Mouse (Mus musculus): ENCODE results near the gene Ybx1. TPM values are rescaled to one million over a fixed set of nuclear protein-coding genes. Genes with fewer than 3 reads are reported as not detected.

Gene Ybx1
- polyA plus RNA-seq, 1 experiment from 2014 or later, result 330 TPM

- Histone ChIP-seq H3K27ac (replicated peaks) (no peak overlapping the region), H3K4me1 (replicated peaks; ENCODE audit: control insufficient read depth, insufficient read depth) (0 out of 2 replicates have a peak, but pooled peaks cover 3% of the 10 kb centered on the region), H3K4me3 (ENCODE audit: low read depth, low read length) (no peak overlapping the region), H3K9ac (ENCODE audit: low read length) (no peak overlapping the region), H3K36me3 (ENCODE audit: control insufficient read depth, insufficient read depth, low read length) (no peaks in the 10 kb centered on the region), H3K27me3 (ENCODE audit: control insufficient read depth, insufficient read depth, low read length) (no peaks in the 10 kb centered on the region), H3K4me2 (replicated peaks; ENCODE audit: low read depth) (no peak overlapping the region), H3K9me3 (ENCODE audit: control insufficient read depth, low read length) (no peaks in the 10 kb centered on the region)
- ATAC-seq (ENCODE audit: low FRiP score, low TSS enrichment), result 0 out of 2 replicates have a peak, but pooled peaks have one; percentile 22
- WGBS, result 52% methylated on average over 6 of the region's 6 CpGs
- TF ChIP-seq CTCF (IDR thresholded peaks at IDR 0.05; ENCODE audit: low read depth) (no peak), EP300 (optimal IDR thresholded peaks at IDR 0.05) (no peak)
- DNase-seq (ENCODE audit: low spot score), result no peak
These were observed 37.3 kb downstream of the Ybx1 start for GRCm38 (mm10) chr4:119257083-119257482.

GRCm38 (mm10) chr4:119255351-119255750 is 39.1 kb downstream of the Ybx1 start, which contains the start of gene Cldn19:
TSS of gene Cldn19 (plus strand) at chr4:119255414.
- H3K4me2 ChIP-seq (replicated peaks; ENCODE audit: low read depth), result no peak within 1 kb of the TSS
- no peak within 1 kb of the TSS for H3K27ac ChIP-seq (replicated peaks)
- H3K4me3 ChIP-seq (ENCODE audit: low read depth, low read length), result no peak within 1 kb of the TSS
- H3K9me3 ChIP-seq (ENCODE audit: control insufficient read depth, low read length), result no peaks in the 10 kb centered on the region
- H3K27me3 ChIP-seq (ENCODE audit: control insufficient read depth, insufficient read depth, low read length), result no peaks in the 10 kb centered on the region
- no peak for ATAC-seq (ENCODE audit: low FRiP score, low TSS enrichment)
- H3K36me3 ChIP-seq (ENCODE audit: control insufficient read depth, insufficient read depth, low read length), result no peaks in the 10 kb centered on the region
- no peak for DNase-seq (ENCODE audit: low spot score)
- 86% methylated on average over 12 of the region's 12 CpGs for WGBS
- peak within 1 kb of the TSS; percentile 23; the same call in 1 of the 2 replicates for H3K9ac ChIP-seq (ENCODE audit: low read length)
- 0 out of 2 replicates have a peak, but pooled peaks cover 3% of the 10 kb centered on the region for H3K4me1 ChIP-seq (replicated peaks; ENCODE audit: control insufficient read depth, insufficient read depth)
- TF ChIP-seq EP300 (optimal IDR thresholded peaks at IDR 0.05) (no peak), CTCF (IDR thresholded peaks at IDR 0.05; ENCODE audit: low read depth) (no peak)

- WGBS, result 43% methylated on average over 9 of the region's 9 CpGs
- ATAC-seq (ENCODE audit: low FRiP score, low TSS enrichment) (no peak; the same call in 1 of the 2 replicates), DNase-seq (ENCODE audit: low spot score) (peak; percentile 33)
- Histone ChIP-seq H3K4me2 (replicated peaks; ENCODE audit: low read depth) (no peak overlapping the region), H3K4me3 (ENCODE audit: low read depth, low read length) (no peak overlapping the region), H3K9ac (ENCODE audit: low read length) (peak overlapping the region; percentile 23; the same call in 1 of the 2 replicates), H3K27ac (replicated peaks) (no peak overlapping the region), H3K9me3 (ENCODE audit: control insufficient read depth, low read length) (no peaks in the 10 kb centered on the region), H3K27me3 (ENCODE audit: control insufficient read depth, insufficient read depth, low read length) (no peaks in the 10 kb centered on the region), H3K4me1 (replicated peaks; ENCODE audit: control insufficient read depth, insufficient read depth) (0 out of 2 replicates have a peak, but pooled peaks cover 3% of the 10 kb centered on the region), H3K36me3 (ENCODE audit: control insufficient read depth, insufficient read depth, low read length) (no peaks in the 10 kb centered on the region)
- no peak for TF ChIP-seq EP300 (optimal IDR thresholded peaks at IDR 0.05)
- no peak for TF ChIP-seq CTCF (IDR thresholded peaks at IDR 0.05; ENCODE audit: low read depth)
These were observed 40.3 kb downstream of the Ybx1 start for GRCm38 (mm10) chr4:119254012-119254618.

- Histone ChIP-seq H3K27ac (replicated peaks) (no peak overlapping the region), H3K4me2 (replicated peaks; ENCODE audit: low read depth) (no peak overlapping the region), H3K4me1 (replicated peaks; ENCODE audit: control insufficient read depth, insufficient read depth) (0 out of 2 replicates have a peak, but pooled peaks cover 3% of the 10 kb centered on the region), H3K9me3 (ENCODE audit: control insufficient read depth, low read length) (no peaks in the 10 kb centered on the region), H3K9ac (ENCODE audit: low read length) (no peak overlapping the region), H3K36me3 (ENCODE audit: control insufficient read depth, insufficient read depth, low read length) (no peaks in the 10 kb centered on the region), H3K27me3 (ENCODE audit: control insufficient read depth, insufficient read depth, low read length) (no peaks in the 10 kb centered on the region), H3K4me3 (ENCODE audit: low read depth, low read length) (no peak overlapping the region)
- DNase-seq (ENCODE audit: low spot score), result no peak
- ATAC-seq (ENCODE audit: low FRiP score, low TSS enrichment), result no peak
- WGBS, result 49% methylated on average over 7 of the region's 7 CpGs
- TF ChIP-seq EP300 (optimal IDR thresholded peaks at IDR 0.05) (no peak), CTCF (IDR thresholded peaks at IDR 0.05; ENCODE audit: low read depth) (no peak)
These were observed 42.2 kb downstream of the Ybx1 start for GRCm38 (mm10) chr4:119252025-119252808.

GRCm38 (mm10) chr4:119248407-119248965 is 45.9 kb downstream of the Ybx1 start:
- no peak overlapping the region for H3K27ac ChIP-seq (replicated peaks)
- 63% methylated on average over 11 of the region's 11 CpGs for WGBS
- no peaks in the 10 kb centered on the region for H3K27me3 ChIP-seq (ENCODE audit: control insufficient read depth, insufficient read depth, low read length)
- no peak for TF ChIP-seq EP300 (optimal IDR thresholded peaks at IDR 0.05)
- TF ChIP-seq CTCF (IDR thresholded peaks at IDR 0.05; ENCODE audit: low read depth), result no peak
- ATAC-seq (ENCODE audit: low FRiP score, low TSS enrichment) (no peak), DNase-seq (ENCODE audit: low spot score) (no peak)
- no peaks in the 10 kb centered on the region for H3K9me3 ChIP-seq (ENCODE audit: control insufficient read depth, low read length)
- H3K9ac ChIP-seq (ENCODE audit: low read length), result no peak overlapping the region
- no peak overlapping the region for H3K4me3 ChIP-seq (ENCODE audit: low read depth, low read length)
- no peak overlapping the region for H3K4me2 ChIP-seq (replicated peaks; ENCODE audit: low read depth)
- no peaks in the 10 kb centered on the region for H3K36me3 ChIP-seq (ENCODE audit: control insufficient read depth, insufficient read depth, low read length)
- H3K4me1 ChIP-seq (replicated peaks; ENCODE audit: control insufficient read depth, insufficient read depth), result no peaks in the 10 kb centered on the region
